Mouse (Mus musculus): ENCODE measurements around the gene Entpd3.

Entpd3 gene

GRCm38 (mm10) chr9:120539662-120540251, at the start of gene Entpd3:
Gene Entpd3 (plus strand): TSS chr9:120539818.
- no peak for DNase-seq (ENCODE audit: low spot score in 2 of 2)

- DNase-seq (ENCODE audit: low spot score in 2 of 2): no peak
These were observed 48.1 kb upstream of the Entpd3 start for GRCm38 (mm10) chr9:120491509-120491908.

GRCm38 (mm10) chr9:120492010-120492399, 47.6 kb upstream of the Entpd3 start, which contains the start of gene Eif1b:
Gene Eif1b (plus strand): TSS chr9:120492232.
- no peak for DNase-seq (ENCODE audit: low spot score in 2 of 2)

- peak; percentile 55 to 69 for DNase-seq (ENCODE audit: low spot score in 2 of 2)
These were observed 46.9 kb upstream of the Entpd3 start for GRCm38 (mm10) chr9:120492400-120493351.

GRCm38 (mm10) chr9:120493781-120494180, 45.8 kb upstream of the Entpd3 start:
- no peak for DNase-seq (ENCODE audit: low spot score in 2 of 2)

- DNase-seq (ENCODE audit: low spot score in 2 of 2): peak in 1 of 2 experiments; percentile 42
These were observed 42.9 kb upstream of the Entpd3 start for GRCm38 (mm10) chr9:120496691-120497090.

GRCm38 (mm10) chr9:120497983-120498382, 41.6 kb upstream of the Entpd3 start:
- no peak for DNase-seq (ENCODE audit: low spot score in 2 of 2)

- DNase-seq (ENCODE audit: low spot score in 2 of 2): no peak
These were observed 38.3 kb upstream of the Entpd3 start for GRCm38 (mm10) chr9:120501191-120501902.

GRCm38 (mm10) chr9:120502013-120502412, 37.6 kb upstream of the Entpd3 start:
- DNase-seq (ENCODE audit: low spot score in 2 of 2): peak; percentile 44 to 68

GRCm38 (mm10) chr9:120504423-120504822, 35.2 kb upstream of the Entpd3 start:
- no peak for DNase-seq (ENCODE audit: low spot score in 2 of 2)

- DNase-seq (ENCODE audit: low spot score in 2 of 2): peak in 1 of 2 experiments; percentile 8
These were observed 27.8 kb upstream of the Entpd3 start for GRCm38 (mm10) chr9:120511781-120512180.

GRCm38 (mm10) chr9:120516720-120517119, 22.9 kb upstream of the Entpd3 start:
- DNase-seq (ENCODE audit: low spot score in 2 of 2): no peak

GRCm38 (mm10) chr9:120518946-120519345, 20.7 kb upstream of the Entpd3 start:
- DNase-seq (ENCODE audit: low spot score in 2 of 2): no peak

- no peak for DNase-seq (ENCODE audit: low spot score in 2 of 2)
These were observed 20.0 kb upstream of the Entpd3 start for GRCm38 (mm10) chr9:120519469-120520125.

- no peak for DNase-seq (ENCODE audit: low spot score in 2 of 2)
These were observed 18.5 kb upstream of the Entpd3 start for GRCm38 (mm10) chr9:120521161-120521560.

- DNase-seq (ENCODE audit: low spot score in 2 of 2): no peak
These were observed 12.3 kb upstream of the Entpd3 start for GRCm38 (mm10) chr9:120527270-120527669.

- no peak for DNase-seq (ENCODE audit: low spot score in 2 of 2)
These were observed 11.7 kb upstream of the Entpd3 start for GRCm38 (mm10) chr9:120527919-120528318.

- no peak for DNase-seq (ENCODE audit: low spot score in 2 of 2)
These were observed 10.7 kb upstream of the Entpd3 start for GRCm38 (mm10) chr9:120528815-120529510.

- no peak for DNase-seq (ENCODE audit: low spot score in 2 of 2)
These were observed 9.1 kb upstream of the Entpd3 start for GRCm38 (mm10) chr9:120530471-120530870.

- no peak for DNase-seq (ENCODE audit: low spot score in 2 of 2)
These were observed 7.6 kb upstream of the Entpd3 start for GRCm38 (mm10) chr9:120532062-120532461.

GRCm38 (mm10) chr9:120532691-120533090, 6.9 kb upstream of the Entpd3 start:
- no peak for DNase-seq (ENCODE audit: low spot score in 2 of 2)
